In the genomic region with DNA sequence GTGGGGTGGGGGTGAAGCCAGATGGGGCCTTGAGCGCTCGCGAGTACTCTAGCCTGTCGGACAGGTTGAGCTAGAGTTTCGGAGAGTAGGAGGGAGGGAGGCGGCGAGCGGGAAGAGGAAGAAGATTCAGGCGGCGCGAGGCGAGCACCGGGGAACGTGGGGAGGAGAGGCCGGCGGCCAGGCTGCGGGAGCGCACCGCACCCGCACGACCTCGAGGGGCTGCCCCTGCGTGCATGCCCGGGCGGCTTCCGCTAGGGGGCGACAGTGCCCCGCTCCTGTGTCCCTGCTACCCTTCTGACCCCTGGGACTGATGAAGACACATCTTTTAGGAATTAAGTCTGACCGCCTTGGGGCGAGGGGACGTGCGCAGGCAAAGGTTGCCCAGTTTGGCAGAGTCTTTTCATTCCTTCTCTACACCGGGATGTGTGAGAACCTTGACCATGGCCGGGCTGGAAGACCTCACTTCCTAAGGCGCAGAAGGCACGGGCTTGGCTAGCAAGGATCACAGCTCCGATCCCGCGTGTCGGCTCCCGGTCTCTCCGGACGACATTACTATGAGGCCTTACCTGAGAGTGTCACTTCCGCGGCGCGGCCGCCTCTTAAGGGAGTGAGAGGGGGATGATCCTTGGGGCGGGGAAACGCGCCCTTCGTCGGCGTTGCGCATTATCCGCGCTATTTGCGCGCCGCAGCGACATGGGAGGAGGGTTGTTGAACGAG, we compare ENCODE assay signal across 10 mouse cellular contexts. TPM values are rescaled to one million over a fixed set of nuclear protein-coding genes. Genes with fewer than 3 reads are reported as not detected.
A peak's percentile ranks its signal among the peaks of the same experiment; 100 is the strongest.
DNase-seq lines count a peak whose midpoint lies in the region; ATAC-seq and TF ChIP-seq lines count a peak whose summit lies in the region.
"Had no signal": no experiment of that assay in that cellular context is flagged by ENCODE, and none has a peak within 500 bp of the region (broad histone marks: within the 10 kb centered on the region; RNA-seq: fewer than 3 reads in every experiment).

No protein-coding gene starts in this region.

- H3K4me1 ChIP-seq in forebrain, embryonic 13.5 days = peaks cover 71% of the 10 kb centered on the region
- H3K4me1 ChIP-seq in hindbrain, embryonic 12.5 days = peaks cover 40% of the 10 kb centered on the region
- peaks cover 57% of the 10 kb centered on the region for H3K4me1 ChIP-seq in limb, embryonic 13.5 days
- peaks cover 35% of the 10 kb centered on the region for H3K4me1 ChIP-seq in midbrain, embryonic 15.5 days
- H3K4me1 ChIP-seq in testis, adult 2 months (ENCODE audit: control insufficient read depth, insufficient read depth, low read length) = peaks cover 15% of the 10 kb centered on the region

- TF ChIP-seq POLR2A in brain, embryonic 14.5 days (IDR thresholded peaks at IDR 0.05; ENCODE audit: borderline replicate concordance, extremely low read depth, insufficient read depth, insufficient read length, poor library complexity, severe bottlenecking) = no peak
- no peak for TF ChIP-seq POLR2A in testis, adult 2 months (IDR thresholded peaks at IDR 0.05; ENCODE audit: control insufficient read depth, low read depth, low read length)

- peak; percentile 20 to 60 for DNase-seq in heart, adult 18-20 months
- no peak for DNase-seq in heart, adult 11 months
- DNase-seq in brain, embryonic 14.5 days (ENCODE audit: low read depth) = peak; percentile 86
- DNase-seq: liver, embryonic 13.5 days had no signal

- under 1% methylated on average over 62 of the region's 62 CpGs for WGBS in forebrain, embryonic 13.5 days
- whole genome bisulfite sequencing in hindbrain, embryonic 12.5 days = under 1% methylated on average over 62 of the region's 62 CpGs
- WGBS in limb, embryonic 13.5 days = under 1% methylated on average over 62 of the region's 62 CpGs
- under 1% methylated on average over 48 of the region's 62 CpGs for WGBS in midbrain, embryonic 15.5 days

- H3K4me2 ChIP-seq in forebrain, embryonic 13.5 days = peak overlapping the region; percentile 77
- peak overlapping the region; percentile 44 for H3K4me2 ChIP-seq in hindbrain, embryonic 12.5 days (replicated peaks)
- H3K4me2 ChIP-seq in limb, embryonic 13.5 days (replicated peaks) = peak overlapping the region; percentile 73
- H3K4me2 ChIP-seq in midbrain, embryonic 15.5 days = peak overlapping the region; percentile 5

- H3K27me3 ChIP-seq in forebrain, embryonic 13.5 days = peaks cover 93% of the 10 kb centered on the region
- H3K27me3 ChIP-seq in hindbrain, embryonic 12.5 days = peaks cover 96% of the 10 kb centered on the region
- H3K27me3 ChIP-seq in limb, embryonic 13.5 days = peaks cover 92% of the 10 kb centered on the region
- peaks cover 90% of the 10 kb centered on the region for H3K27me3 ChIP-seq in midbrain, embryonic 15.5 days (replicated peaks)
- H3K27me3 ChIP-seq in testis, adult 2 months (ENCODE audit: control insufficient read depth, insufficient read depth, low read length) = peaks cover 14% of the 10 kb centered on the region

- H3K9me3 ChIP-seq in forebrain, embryonic 13.5 days (replicated peaks) = no peaks in the 10 kb centered on the region
- H3K9me3 ChIP-seq in hindbrain, embryonic 12.5 days (replicated peaks) = no peaks in the 10 kb centered on the region
- H3K9me3 ChIP-seq in limb, embryonic 13.5 days = no peaks in the 10 kb centered on the region
- H3K9me3 ChIP-seq in midbrain, embryonic 15.5 days = no peaks in the 10 kb centered on the region
- H3K9me3 ChIP-seq: liver, embryonic 13.5 days had no signal

- peak overlapping the region; percentile 77 for H3K9ac ChIP-seq in forebrain, embryonic 13.5 days
- no peak overlapping the region for H3K9ac ChIP-seq in hindbrain, embryonic 12.5 days
- H3K9ac ChIP-seq in limb, embryonic 13.5 days = peak overlapping the region; percentile 54
- H3K9ac ChIP-seq in midbrain, embryonic 15.5 days = no peak overlapping the region
- H3K9ac ChIP-seq: liver, embryonic 13.5 days had no signal

- peak; percentile 90 for TF ChIP-seq CTCF in brain, embryonic 14.5 days (IDR thresholded peaks at IDR 0.05; ENCODE audit: borderline replicate concordance, extremely low read depth, insufficient read depth, insufficient read length)
- TF ChIP-seq CTCF in testis, adult 2 months (IDR thresholded peaks at IDR 0.05; ENCODE audit: control insufficient read depth, insufficient read depth, insufficient replicate concordance, low read depth, low read length) = peak; percentile 79; the same call in 1 of the 2 replicates

- no peaks in the 10 kb centered on the region for H3K36me3 ChIP-seq in forebrain, embryonic 13.5 days (ENCODE audit: poor library complexity, severe bottlenecking)
- H3K36me3 ChIP-seq in hindbrain, embryonic 12.5 days = no peaks in the 10 kb centered on the region
- H3K36me3 ChIP-seq in limb, embryonic 13.5 days = no peaks in the 10 kb centered on the region
- H3K36me3 ChIP-seq in midbrain, embryonic 15.5 days (replicated peaks) = no peaks in the 10 kb centered on the region
- no peaks in the 10 kb centered on the region for H3K36me3 ChIP-seq in testis, adult 2 months (ENCODE audit: control insufficient read depth, insufficient read depth, low read length)
- H3K36me3 ChIP-seq: liver, embryonic 13.5 days had no signal

- ATAC-seq in forebrain, embryonic 13.5 days = peak; percentile 62
- ATAC-seq in hindbrain, embryonic 12.5 days (ENCODE audit: low FRiP score) = peak; percentile 58
- ATAC-seq in limb, embryonic 13.5 days (ENCODE audit: low FRiP score, low read depth) = peak; percentile 48; the same call in 1 of the 2 replicates
- 0 out of 2 replicates have a peak, but pooled peaks have one; percentile 20 for ATAC-seq in midbrain, embryonic 15.5 days (replicated peaks)

- peak overlapping the region; percentile 51 for H3K27ac ChIP-seq in forebrain, embryonic 13.5 days
- no peak overlapping the region for H3K27ac ChIP-seq in hindbrain, embryonic 12.5 days
- no peak overlapping the region for H3K27ac ChIP-seq in limb, embryonic 13.5 days
- no peak overlapping the region for H3K27ac ChIP-seq in midbrain, embryonic 15.5 days
- H3K27ac ChIP-seq in testis, adult 2 months (ENCODE audit: control insufficient read depth, insufficient read depth, low read depth, low read length) = no peak overlapping the region
- H3K27ac ChIP-seq: liver, embryonic 13.5 days had no signal

- H3K4me3 ChIP-seq in forebrain, embryonic 13.5 days = peak overlapping the region; percentile 59
- peak overlapping the region; percentile 28 for H3K4me3 ChIP-seq in hindbrain, embryonic 12.5 days
- peak overlapping the region; percentile 45 for H3K4me3 ChIP-seq in limb, embryonic 13.5 days
- H3K4me3 ChIP-seq in midbrain, embryonic 15.5 days = peak overlapping the region; percentile 16
- H3K4me3 ChIP-seq in testis, adult 2 months (ENCODE audit: control insufficient read depth, low read depth, low read length) = peak overlapping the region; percentile 35

RNA-seq across cellular contexts. Expression of a gene that starts 1.1 kb away (rescaled TPM):
- not detected for total RNA-seq in heart, adult 18-20 months (2021)
- 5.2 and 15.7 TPM in 2 replicates for polyA plus RNA-seq in brain, embryonic 14.5 days (2012; rRNA removed)
- polyA plus RNA-seq in forebrain, embryonic 13.5 days (2015; fragmentation: Nextera tagmentation; extraction: Ambion mirVana) = 35.1 and 35.4 TPM in 2 replicates
- 1.6 and 1.9 TPM in 2 replicates for polyA plus RNA-seq in hindbrain, embryonic 12.5 days (2016; fragmentation: Nextera tagmentation; extraction: Ambion mirVana)
- polyA plus RNA-seq in limb, embryonic 13.5 days (2015; fragmentation: Nextera tagmentation; extraction: Ambion mirVana) = 4.0 and 4.9 TPM in 2 replicates
- 0.34 and 0.79 TPM in 2 replicates for polyA plus RNA-seq in midbrain, embryonic 15.5 days (2015; fragmentation: Nextera tagmentation; extraction: Ambion mirVana)
- 0.11 and 0.23 TPM in 2 replicates for polyA plus RNA-seq in testis, adult 2 months (2012; rRNA removed)
- total RNA-seq: MEL had no signal
- polyA plus RNA-seq: liver, embryonic 13.5 days had no signal

Comparison
In these comparisons a context has a peak if more than half of its experiments do, and no peak if none do; other contexts are left out.
1. H3K4me2 ChIP-seq: peak in every context shown above with its lines; median percentile 77 in forebrain, embryonic 13.5 days; 73 in limb, embryonic 13.5 days; 44 in hindbrain, embryonic 12.5 days; 5 in midbrain, embryonic 15.5 days.
2. H3K9ac ChIP-seq: peak in forebrain, embryonic 13.5 days (single experiment) and limb, embryonic 13.5 days (single experiment); none in hindbrain, embryonic 12.5 days (single experiment) and midbrain, embryonic 15.5 days (single experiment).
3. Peak in every context shown above with its lines, with median percentiles within 50 percentile points of each other: ATAC-seq and H3K4me3 ChIP-seq.